Mouse (Mus musculus) midbrain, postnatal 0 days (tissue): ENCODE data around the gene Stkld1. TPM values are rescaled to one million over a fixed set of nuclear protein-coding genes. Genes with fewer than 3 reads are reported as not detected.
"Not testable (repeated sequence)": the region's sequence is repeated elsewhere in the genome, so short reads cannot be mapped to it uniquely, and the experiment has no call there.

ENCODE experiments used
- ATAC-seq: fragments of 200-750 bp; cut with Nextera tagmentation; 2 replicates; pipeline ENCODE4 v1.8.0; 2017; ENCODE audit warnings: moderate number of reproducible peaks, mild to moderate bottlenecking, moderate TSS enrichment, moderate library complexity; ENCODE audit not compliant: low FRiP score
- DNase-seq: peaks from one replicate; pipeline ENCODE4 v3.0.0-alpha.2; 2015; ENCODE audit warnings: low spot score
- H3K27ac ChIP-seq: fragments of 300-500 bp; sonication (generic); 2 replicates; pipeline ENCODE4 v1.5.1; 2014; ENCODE audit warnings: low read depth, mild to moderate bottlenecking, low read length, mixed read lengths
- H3K27me3 ChIP-seq: fragments of 300-500 bp; sonication (generic); 2 replicates; pipeline ENCODE4 v1.6.1; 2014; ENCODE audit warnings: low read length, control low read depth, mixed read lengths; ENCODE audit not compliant: insufficient read depth
- H3K36me3 ChIP-seq: fragments of 300-500 bp; sonication (generic); 2 replicates; pipeline ENCODE4 v1.6.1; 2014; ENCODE audit warnings: low read length, control low read depth, mixed read lengths; ENCODE audit not compliant: insufficient read depth
- H3K4me1 ChIP-seq: fragments of 300-500 bp; sonication (generic); 2 replicates; pipeline ENCODE4 v1.6.1; 2014; ENCODE audit warnings: mild to moderate bottlenecking, control low read depth, antibody characterized with exemption, low read length, mixed read lengths; ENCODE audit not compliant: insufficient read depth
- H3K4me2 ChIP-seq: fragments of 300-500 bp; sonication (generic); 2 replicates; pipeline ENCODE4 v1.6.1; 2014; ENCODE audit warnings: low read depth, mild to moderate bottlenecking, low read length, mixed read lengths; ENCODE audit not compliant: poor library complexity, severe bottlenecking
- H3K4me3 ChIP-seq: fragments of 300-500 bp; sonication (generic); 2 replicates; pipeline ENCODE4 v1.5.1; 2014; ENCODE audit warnings: low read depth, mild to moderate bottlenecking, low read length, moderate library complexity
- H3K9ac ChIP-seq: fragments of 300-500 bp; sonication (generic); replicated peaks from 2 replicates; pipeline ENCODE4 v1.6.1; 2014; ENCODE audit warnings: mild to moderate bottlenecking, low read length, moderate library complexity, mixed read lengths; ENCODE audit not compliant: poor library complexity, severe bottlenecking
- H3K9me3 ChIP-seq: fragments of 300-500 bp; sonication (generic); 2 replicates; pipeline ENCODE4 v1.6.1; 2016; ENCODE audit warnings: low read length, control low read depth
- CTCF ChIP-seq: IDR thresholded peaks from 2 replicates; pipeline ENCODE4 v1.5.1; 2016; ENCODE audit warnings: antibody characterized with exemption, mild to moderate bottlenecking
- WGBS: fragments of 180-500 bp; shearing (Covaris S2); extraction: QIAGEN DNeasy Blood & Tissue Kit; methylation state at CpG from one replicate; pipeline ENCODE4 v1.1.7; 2014; 5-methylcytosine and 5-hydroxymethylcytosine counted together
- polyA plus RNA-seq: library from polyadenylated mRNA; unstranded; fragments of >200 nt; fragmentation: Nextera tagmentation; extraction: Ambion mirVana; gene quantifications from 2 replicates; pipeline ENCODE4 v1.2.1, GENCODE M21; 2015
- total RNA-seq: library from RNA; depleted of rRNA; stranded (reverse); fragments of >200 nt; gene quantifications from 2 replicates; pipeline ENCODE4 v1.2.3, GENCODE M21; 2014; rRNA removed

Stkld1 gene
- 0.33 TPM in 1 of 2 replicates, not detected in the other for total RNA-seq
- 0.11 and 0.17 TPM in 2 replicates for polyA plus RNA-seq

DNA sequence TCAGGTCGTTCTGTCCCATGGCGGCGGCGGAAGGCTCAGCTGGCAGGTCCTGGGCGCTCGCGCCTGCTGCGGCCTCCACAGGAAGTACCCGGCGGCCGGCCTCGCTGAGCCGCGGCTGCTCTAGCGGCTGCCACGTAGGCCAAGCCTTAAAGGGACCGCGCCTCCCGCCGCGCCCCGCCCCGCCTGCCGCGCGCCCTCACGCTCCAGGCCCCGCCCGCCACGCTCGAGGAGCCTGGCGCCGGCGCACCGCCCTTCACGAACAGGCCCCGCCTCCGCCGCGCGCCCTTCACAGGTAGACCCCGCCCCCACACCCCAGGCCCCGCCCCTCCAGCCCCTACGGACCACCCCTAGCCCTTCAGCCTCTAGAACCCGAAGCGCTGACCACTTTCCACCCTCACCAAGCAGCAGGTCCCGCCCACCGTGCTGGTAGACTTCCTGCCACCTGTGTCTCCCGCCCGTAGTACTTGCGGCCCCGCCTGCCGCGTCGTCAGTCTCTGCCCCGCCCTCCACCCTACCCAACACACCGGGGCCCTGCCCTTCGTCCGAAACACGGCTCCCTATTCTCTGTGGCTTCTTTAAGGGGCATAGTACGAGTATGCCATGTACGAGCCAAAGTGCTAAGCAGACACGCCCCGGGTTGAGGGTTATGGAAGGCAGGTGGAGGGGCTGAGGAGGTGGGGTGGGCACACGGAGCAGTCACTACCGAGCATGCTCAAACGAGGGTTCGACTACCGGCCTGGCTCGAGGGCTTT lies at the start of gene Stkld1, which contains the start of gene Surf4:
Gene Stkld1, plus strand, starts transcription at position 744 of the 752 bp plus-strand sequence.
Gene Surf4, minus strand, starts transcription at position 625 of the 752 bp plus-strand sequence.
- TF ChIP-seq CTCF: no peak

DNA sequence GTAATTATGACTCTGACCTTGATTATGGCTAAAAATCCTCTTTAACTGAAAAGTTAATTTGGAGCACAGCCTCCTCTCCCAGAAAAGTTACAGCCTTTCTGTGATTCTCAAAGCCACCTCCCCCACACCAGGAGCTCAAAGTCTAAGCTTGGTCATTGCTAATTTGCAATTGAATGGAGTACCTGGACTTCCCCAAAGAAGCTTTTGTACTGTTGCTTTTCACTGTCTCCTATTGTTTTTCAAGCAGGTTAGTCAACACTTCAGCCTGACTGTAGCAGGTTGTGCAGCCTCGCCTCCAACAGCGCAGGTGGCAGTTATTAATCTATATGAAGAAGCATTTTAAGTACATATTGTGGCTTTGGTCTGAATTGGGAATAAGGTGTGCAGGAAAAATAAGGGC lies 48.3 kb upstream of the Stkld1 start:
- not testable (repeated sequence) for H3K9ac ChIP-seq, H3K4me1 ChIP-seq, DNase-seq, H3K9me3 ChIP-seq, H3K4me2 ChIP-seq, H3K27ac ChIP-seq, H3K27me3 ChIP-seq, H3K36me3 ChIP-seq, H3K4me3 ChIP-seq, ATAC-seq
- WGBS: 82% methylated on average over 2 of the region's 2 CpGs

More for the DNA sequence above, at the start of gene Stkld1, which contains the start of gene Surf4:
- H3K27ac ChIP-seq: peak within 1 kb of the TSS; percentile 78
- H3K4me3 ChIP-seq: peak within 1 kb of the TSS; percentile 93
- WGBS: 1% methylated on average over 45 of the region's 70 CpGs
- peak within 1 kb of the TSS; percentile 91 for H3K4me2 ChIP-seq
- DNase-seq (peak; percentile 94), ATAC-seq (peak; percentile 94)
- no peaks in the 10 kb centered on the region for H3K27me3 ChIP-seq
- H3K9ac ChIP-seq: peak within 1 kb of the TSS; percentile 96
- peaks cover 7% of the 10 kb centered on the region; the same call in 1 of the 2 replicates for H3K4me1 ChIP-seq
- H3K9me3 ChIP-seq: no peaks in the 10 kb centered on the region
- H3K36me3 ChIP-seq: peaks cover 8% of the 10 kb centered on the region

GRCm38 (mm10) chr2:26886170-26886569 lies 47.7 kb upstream of the Stkld1 start:
- ATAC-seq, H3K4me1 ChIP-seq, H3K27ac ChIP-seq, H3K27me3 ChIP-seq, H3K4me2 ChIP-seq, DNase-seq, H3K9ac ChIP-seq, H3K9me3 ChIP-seq, H3K4me3 ChIP-seq: not testable (repeated sequence)
- WGBS: 47% methylated on average over 4 of the region's 4 CpGs
- H3K36me3 ChIP-seq: peaks cover 15% of the 10 kb centered on the region

DNA sequence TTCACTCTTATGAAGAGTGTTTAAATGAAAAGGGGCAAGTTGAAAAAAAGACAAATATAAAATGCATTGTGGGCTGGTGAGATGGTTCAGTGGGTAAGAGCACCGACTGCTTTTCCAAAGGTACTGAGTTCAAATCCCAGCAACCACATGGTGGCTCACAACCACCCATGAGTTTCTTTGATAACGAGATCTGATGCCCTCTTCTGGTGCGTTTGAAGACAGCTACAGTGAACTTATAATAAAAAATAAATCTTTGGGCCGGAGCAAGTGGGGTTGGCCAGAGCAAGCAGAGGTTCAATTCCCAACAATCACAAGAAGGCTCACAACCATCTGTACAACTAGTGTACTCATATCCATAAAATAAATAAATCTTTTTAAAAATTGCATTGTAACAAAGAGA lies 37.9 kb upstream of the Stkld1 start:
- Histone ChIP-seq H3K4me2 (no peak overlapping the region), H3K9me3 (no peaks in the 10 kb centered on the region), H3K27ac (no peak overlapping the region), H3K36me3 (peaks cover 44% of the 10 kb centered on the region), H3K9ac (no peak overlapping the region), H3K4me3 (no peak overlapping the region), H3K4me1 (no peaks in the 10 kb centered on the region), H3K27me3 (no peaks in the 10 kb centered on the region)
- DNase-seq: no peak
- no peak for ATAC-seq
- WGBS: 92% methylated on average over 4 of the region's 4 CpGs
- peak; percentile 37; the same call in 1 of the 2 replicates for TF ChIP-seq CTCF

- H3K9me3 ChIP-seq: no peaks in the 10 kb centered on the region
- H3K36me3 ChIP-seq: peaks cover 28% of the 10 kb centered on the region
- H3K27me3 ChIP-seq: no peaks in the 10 kb centered on the region
- H3K4me1 ChIP-seq: peaks cover 9% of the 10 kb centered on the region; the same call in 1 of the 2 replicates
- ATAC-seq (no peak), DNase-seq (no peak)
- H3K9ac ChIP-seq: no peak overlapping the region
- no peak overlapping the region for H3K27ac ChIP-seq
- TF ChIP-seq CTCF: no peak
- no peak overlapping the region for H3K4me2 ChIP-seq
- no peak overlapping the region for H3K4me3 ChIP-seq
- 79% methylated on average over 1 of the region's 1 CpGs for WGBS
Observed at GRCm38 (mm10) chr2:26900731-26901130, 33.1 kb upstream of the Stkld1 start.

- Histone ChIP-seq H3K4me2 (peak overlapping the region; percentile 71), H3K9ac (peak overlapping the region; percentile 71), H3K9me3 (no peaks in the 10 kb centered on the region), H3K4me3 (peak overlapping the region; percentile 80), H3K36me3 (peaks cover 39% of the 10 kb centered on the region), H3K4me1 (peaks cover 9% of the 10 kb centered on the region; the same call in 1 of the 2 replicates), H3K27ac (peak overlapping the region; percentile 83), H3K27me3 (no peaks in the 10 kb centered on the region)
- DNase-seq (no peak), ATAC-seq (no peak)
- no peak for TF ChIP-seq CTCF
- WGBS: 13% methylated on average over 7 of the region's 7 CpGs
Observed at GRCm38 (mm10) chr2:26901834-26902400, 31.9 kb upstream of the Stkld1 start.
